In genomic region chr13:111185799-111186198, GRCm38 (mm10) we compare ENCODE assay signal across 25 mouse cellular contexts.
DNase-seq lines count a peak whose midpoint lies in the region; ATAC-seq lines count a peak whose summit lies in the region.
"Had no signal": no experiment of that assay in that cellular context is flagged by ENCODE, and none has a peak within 500 bp of the region (broad histone marks: within the 10 kb centered on the region; RNA-seq: fewer than 3 reads in every experiment).

No protein-coding gene starts in this region.

- H3K36me3 ChIP-seq in kidney, embryonic 16.5 days (ENCODE audit: insufficient read depth, low read length), result no peaks in the 10 kb centered on the region
- no peaks in the 10 kb centered on the region for H3K36me3 ChIP-seq in lung, embryonic 15.5 days
- H3K36me3 ChIP-seq: hindbrain, embryonic 13.5 days; neural tube, embryonic 15.5 days; stomach, embryonic 15.5 days had no signal

- peak; percentile 49; the same call in 1 of the 2 replicates for ATAC-seq in kidney, embryonic 16.5 days (ENCODE audit: low FRiP score, low TSS enrichment)
- peak; percentile 89 for ATAC-seq in lung, embryonic 15.5 days (ENCODE audit: borderline replicate concordance, extremely low read depth, low FRiP score, low TSS enrichment)
- ATAC-seq: CD4-positive, CD25-positive, alpha-beta regulatory T cell, adult 4 months; forebrain, embryonic 16.5 days; intestine, embryonic 16.5 days had no signal

- H3K27ac ChIP-seq in kidney, embryonic 16.5 days (ENCODE audit: low read length), result 0 out of 2 replicates have a peak overlapping the region, but pooled peaks have one; percentile 16
- peak overlapping the region; percentile 29; the same call in 1 of the 2 replicates for H3K27ac ChIP-seq in lung, embryonic 15.5 days
- H3K27ac ChIP-seq: gastrocnemius, adult 2 months; hindbrain, embryonic 13.5 days; liver, embryonic 14.5 days; neural tube, embryonic 15.5 days; stomach, embryonic 15.5 days had no signal

- H3K4me2 ChIP-seq in kidney, embryonic 16.5 days (replicated peaks; ENCODE audit: low read depth, low read length), result no peak overlapping the region
- H3K4me2 ChIP-seq in lung, embryonic 15.5 days, result no peak overlapping the region
- H3K4me2 ChIP-seq: heart, embryonic 11.5 days; hindbrain, embryonic 13.5 days; neural tube, embryonic 15.5 days; stomach, embryonic 15.5 days had no signal

- H3K9ac ChIP-seq in kidney, embryonic 16.5 days (replicated peaks; ENCODE audit: low read length), result no peak overlapping the region
- H3K9ac ChIP-seq in lung, embryonic 15.5 days, result no peak overlapping the region
- H3K9ac ChIP-seq: hindbrain, embryonic 13.5 days; liver, embryonic 14.5 days; neural tube, embryonic 15.5 days; stomach, embryonic 15.5 days had no signal

- no peak overlapping the region for H3K4me3 ChIP-seq in kidney, embryonic 16.5 days (ENCODE audit: low read length)
- H3K4me3 ChIP-seq in lung, embryonic 15.5 days, result no peak overlapping the region
- H3K4me3 ChIP-seq: erythroblast, embryonic 14.5 days; gastrocnemius, adult 2 months; hindbrain, embryonic 13.5 days; neural tube, embryonic 15.5 days; stomach, embryonic 15.5 days had no signal

- 20% methylated on average over 4 of the region's 4 CpGs for WGBS in kidney, embryonic 16.5 days
- WGBS in lung, embryonic 15.5 days, result 40% methylated on average over 4 of the region's 4 CpGs

- no peaks in the 10 kb centered on the region for H3K27me3 ChIP-seq in kidney, embryonic 16.5 days (ENCODE audit: insufficient read depth, low read length)
- no peaks in the 10 kb centered on the region for H3K27me3 ChIP-seq in lung, embryonic 15.5 days
- H3K27me3 ChIP-seq: hindbrain, embryonic 13.5 days; neural tube, embryonic 15.5 days; stomach, embryonic 15.5 days had no signal

- no peaks in the 10 kb centered on the region for H3K4me1 ChIP-seq in kidney, embryonic 16.5 days (ENCODE audit: insufficient read depth, low read length)
- H3K4me1 ChIP-seq in lung, embryonic 15.5 days, result peaks cover 3% of the 10 kb centered on the region; the same call in 1 of the 2 replicates
- H3K4me1 ChIP-seq: hindbrain, embryonic 13.5 days; neural tube, embryonic 15.5 days; stomach, embryonic 15.5 days had no signal

- no peak for DNase-seq in kidney, adult 9 months
- DNase-seq in kidney, postnatal 14 days, result peak; percentile 11
- peak; percentile 29 for DNase-seq in lung, postnatal 25 days (ENCODE audit: low spot score)
- DNase-seq in left cerebral cortex, adult 9 months (ENCODE audit: low spot score in 2 of 2), result no peak
- DNase-seq in thymus, postnatal 4 days, result no peak
- DNase-seq: adrenal gland, postnatal 25 days; cerebellum, adult 18-20 months; cerebellum, postnatal 14 days; gastrocnemius, adult 2 months; gastrocnemius, postnatal 36 days; heart, postnatal 36 days; liver; midbrain, embryonic 14.5 days; right cerebral cortex, postnatal 25 days had no signal

- no peaks in the 10 kb centered on the region for H3K9me3 ChIP-seq in kidney, embryonic 16.5 days (ENCODE audit: low read length)
- H3K9me3 ChIP-seq in lung, embryonic 15.5 days, result no peaks in the 10 kb centered on the region
- H3K9me3 ChIP-seq: hindbrain, embryonic 13.5 days; neural tube, embryonic 15.5 days; stomach, embryonic 15.5 days had no signal

Comparison
In these comparisons a context has a peak if more than half of its experiments do, and no peak if none do; other contexts are left out.
1. DNase-seq: peak in kidney, postnatal 14 days (single experiment) and lung, postnatal 25 days (single experiment); none in kidney, adult 9 months (single experiment), left cerebral cortex, adult 9 months (0 of 2) and thymus, postnatal 4 days (single experiment).